Mouse (Mus musculus) liver, embryonic 13.5 days (tissue): ENCODE results near the gene Ccdc134. TPM values are rescaled to one million over a fixed set of nuclear protein-coding genes. Genes with fewer than 3 reads are reported as not detected.
A peak's percentile ranks its signal among the peaks of the same experiment; 100 is the strongest.

Source experiments
- ATAC-seq: fragments of 200-750 bp; cut with Nextera tagmentation; 2 replicates; pipeline ENCODE4 v1.8.0; 2017; ENCODE audit warnings: low read depth, mild to moderate bottlenecking, moderate number of reproducible peaks, moderate library complexity
- DNase-seq: peaks from one replicate; pipeline ENCODE4 v3.0.0; 2022
- H3K27ac ChIP-seq: fragments of 300-500 bp; sonication (generic); 2 replicates; pipeline ENCODE4 v1.5.1; 2015; ENCODE audit warnings: moderate library complexity, mild to moderate bottlenecking, inconsistent platforms
- H3K27me3 ChIP-seq: fragments of 300-500 bp; sonication (generic); 2 replicates; pipeline ENCODE4 v1.6.1; 2015; ENCODE audit warnings: mild to moderate bottlenecking, inconsistent platforms
- H3K36me3 ChIP-seq: fragments of 300-500 bp; sonication (generic); 2 replicates; pipeline ENCODE4 v1.6.1; 2015; ENCODE audit warnings: mild to moderate bottlenecking, inconsistent platforms
- H3K4me1 ChIP-seq: fragments of 300-500 bp; sonication (generic); replicated peaks from 2 replicates; pipeline ENCODE4 v1.6.1; 2015; ENCODE audit warnings: inconsistent platforms
- H3K4me2 ChIP-seq: fragments of 300-500 bp; sonication (generic); 2 replicates; pipeline ENCODE4 v1.6.1; 2015; ENCODE audit warnings: inconsistent platforms, mild to moderate bottlenecking, moderate library complexity
- H3K4me3 ChIP-seq: fragments of 300-500 bp; sonication (generic); replicated peaks from 2 replicates; pipeline ENCODE4 v1.5.1; 2015; ENCODE audit warnings: mild to moderate bottlenecking, inconsistent platforms
- H3K9ac ChIP-seq: fragments of 300-500 bp; sonication (generic); 2 replicates; pipeline ENCODE4 v1.6.1; 2015; ENCODE audit warnings: mild to moderate bottlenecking, inconsistent platforms
- H3K9me3 ChIP-seq: fragments of 300-500 bp; sonication (generic); replicated peaks from 2 replicates; pipeline ENCODE4 v1.6.1; 2016; ENCODE audit warnings: inconsistent platforms
- whole genome bisulfite sequencing: fragments of 180-500 bp; shearing (Covaris S2); methylation state at CpG from one replicate; pipeline ENCODE4 v1.1.7; 2015; ENCODE audit not compliant: insufficient replicate concordance; 5-methylcytosine and 5-hydroxymethylcytosine counted together
- polyA plus RNA-seq: library from polyadenylated mRNA; unstranded; fragments of >200 nt; fragmentation: Nextera tagmentation; extraction: Ambion mirVana; gene quantifications from 2 replicates; pipeline ENCODE4 v1.2.1, GENCODE M21; 2015

Ccdc134 gene
- polyA plus RNA-seq, 1 experiment from 2014 or later: 8.2 TPM

GRCm38 (mm10) chr15:82150042-82150441, 22.3 kb downstream of the Ccdc134 start:
- no peak overlapping the region for H3K4me2 ChIP-seq
- H3K36me3 ChIP-seq: peaks cover 7% of the 10 kb centered on the region
- H3K27me3 ChIP-seq: no peaks in the 10 kb centered on the region
- no peak for DNase-seq
- H3K4me3 ChIP-seq: no peak overlapping the region
- no peaks in the 10 kb centered on the region for H3K9me3 ChIP-seq
- H3K9ac ChIP-seq: no peak overlapping the region
- no peak for ATAC-seq
- no peak overlapping the region; the same call in 1 of the 2 replicates for H3K27ac ChIP-seq
- H3K4me1 ChIP-seq: peaks cover 83% of the 10 kb centered on the region

DNA sequence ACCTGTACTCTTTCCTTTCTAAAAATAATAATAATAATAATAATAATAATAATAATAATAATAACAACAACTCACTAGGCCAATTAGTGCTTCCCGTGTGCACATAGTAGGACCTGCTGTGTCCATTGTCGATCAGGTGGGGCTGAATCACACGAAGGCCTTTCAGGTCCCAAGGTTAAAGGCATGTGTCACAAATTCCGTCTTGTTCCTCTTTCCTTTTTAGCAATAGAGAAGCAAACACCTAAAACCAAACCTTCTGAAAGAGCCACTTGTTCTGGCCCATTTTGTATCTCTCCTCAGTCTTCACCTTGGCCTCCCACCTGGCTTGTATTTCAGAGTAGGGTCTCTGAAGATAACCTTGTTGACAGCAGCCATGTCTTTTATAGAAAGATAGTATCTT, 23.5 kb downstream of the Ccdc134 start:
- no peak overlapping the region for H3K27ac ChIP-seq
- WGBS: 73% methylated on average over 4 of the region's 4 CpGs

DNA sequence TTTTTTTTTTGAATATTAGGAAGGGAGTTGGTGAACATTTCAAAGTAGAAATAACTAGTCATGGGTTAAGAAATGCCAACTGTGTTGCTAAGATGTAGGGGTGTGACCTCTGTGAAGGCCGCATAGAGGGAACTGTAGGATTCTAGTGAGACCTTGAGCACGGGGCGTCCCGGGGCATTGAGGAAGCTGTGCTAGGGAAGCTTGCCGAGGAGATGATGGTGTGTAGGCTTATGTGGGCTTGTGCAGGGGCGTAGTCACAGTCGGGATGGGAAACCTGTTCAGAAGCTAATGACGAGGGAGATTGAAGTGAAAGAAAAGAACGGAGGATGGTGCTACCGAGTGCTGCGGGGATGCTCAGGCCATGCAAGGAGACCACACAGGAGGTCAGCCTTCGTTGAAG, 24.3 kb downstream of the Ccdc134 start:
- DNase-seq (no peak), ATAC-seq (no peak)
- H3K4me2 ChIP-seq: no peak overlapping the region
- H3K4me1 ChIP-seq: peaks cover 86% of the 10 kb centered on the region
- H3K36me3 ChIP-seq: peaks cover 7% of the 10 kb centered on the region
- no peak overlapping the region for H3K4me3 ChIP-seq
- H3K9ac ChIP-seq: no peak overlapping the region
- no peaks in the 10 kb centered on the region for H3K9me3 ChIP-seq
- H3K27me3 ChIP-seq: no peaks in the 10 kb centered on the region
- WGBS: 71% methylated on average over 12 of the region's 12 CpGs
- no peak overlapping the region for H3K27ac ChIP-seq

More for the DNA sequence above, 23.5 kb downstream of the Ccdc134 start:
- Histone ChIP-seq H3K9me3 (no peaks in the 10 kb centered on the region), H3K4me1 (peaks cover 83% of the 10 kb centered on the region), H3K4me2 (no peak overlapping the region), H3K9ac (no peak overlapping the region; the same call in 1 of the 2 replicates), H3K36me3 (peaks cover 7% of the 10 kb centered on the region), H3K27me3 (no peaks in the 10 kb centered on the region), H3K4me3 (no peak overlapping the region)
- no peak for DNase-seq
- no peak for ATAC-seq

- ATAC-seq (no peak), DNase-seq (no peak)
- no peak overlapping the region for H3K27ac ChIP-seq
- H3K4me1 ChIP-seq: peaks cover 89% of the 10 kb centered on the region
- no peak overlapping the region for H3K4me2 ChIP-seq
- H3K9ac ChIP-seq: no peak overlapping the region
- H3K9me3 ChIP-seq: no peaks in the 10 kb centered on the region
- H3K4me3 ChIP-seq: no peak overlapping the region
- no peaks in the 10 kb centered on the region for H3K27me3 ChIP-seq
- WGBS: 80% methylated on average over 7 of the region's 7 CpGs
- H3K36me3 ChIP-seq: peaks cover 10% of the 10 kb centered on the region
Measured at GRCm38 (mm10) chr15:82152435-82152834, 24.7 kb downstream of the Ccdc134 start.

GRCm38 (mm10) chr15:82156298-82156697, 28.6 kb downstream of the Ccdc134 start:
- H3K9ac ChIP-seq: no peak overlapping the region

DNA sequence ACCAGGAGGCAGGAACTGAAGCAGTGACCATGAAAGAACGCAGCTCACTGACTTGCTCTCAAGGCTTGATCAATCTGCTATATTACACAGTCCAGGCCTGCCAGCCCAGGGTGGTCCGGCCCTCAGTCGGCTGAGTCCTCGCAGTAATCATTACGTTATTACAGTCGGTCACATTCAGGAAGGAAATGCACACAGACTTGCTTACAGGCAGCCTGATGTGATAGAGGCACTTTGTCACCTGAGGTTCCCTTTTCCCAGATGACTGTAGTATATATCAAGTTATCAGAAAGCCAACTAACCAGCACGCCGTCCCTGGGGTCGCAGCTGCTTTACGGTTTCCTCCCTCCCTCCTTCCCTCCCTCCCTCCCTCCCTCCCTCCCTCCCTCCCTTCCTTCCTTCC, 29.2 kb downstream of the Ccdc134 start:
- H3K27me3 ChIP-seq: no peaks in the 10 kb centered on the region
- H3K4me1 ChIP-seq: peaks cover 96% of the 10 kb centered on the region
- no peak overlapping the region for H3K9ac ChIP-seq
- DNase-seq (no peak), ATAC-seq (no peak)
- 27% methylated on average over 10 of the region's 10 CpGs for WGBS
- H3K27ac ChIP-seq: peak overlapping the region; percentile 18; the same call in 1 of the 2 replicates
- H3K4me2 ChIP-seq: no peak overlapping the region
- H3K9me3 ChIP-seq: no peaks in the 10 kb centered on the region
- H3K36me3 ChIP-seq: peaks cover 9% of the 10 kb centered on the region; the same call in 1 of the 2 replicates
- H3K4me3 ChIP-seq: no peak overlapping the region

More at GRCm38 (mm10) chr15:82156298-82156697, 28.6 kb downstream of the Ccdc134 start:
- DNase-seq: no peak
- 36% methylated on average over 6 of the region's 6 CpGs for WGBS
- H3K36me3 ChIP-seq: peaks cover 9% of the 10 kb centered on the region; the same call in 1 of the 2 replicates
- H3K4me1 ChIP-seq: peaks cover 94% of the 10 kb centered on the region
- no peak for ATAC-seq
- H3K4me3 ChIP-seq: no peak overlapping the region
- no peaks in the 10 kb centered on the region for H3K27me3 ChIP-seq
- H3K27ac ChIP-seq: peak overlapping the region; percentile 18; the same call in 1 of the 2 replicates
- no peak overlapping the region for H3K4me2 ChIP-seq
- H3K9me3 ChIP-seq: no peaks in the 10 kb centered on the region

DNA sequence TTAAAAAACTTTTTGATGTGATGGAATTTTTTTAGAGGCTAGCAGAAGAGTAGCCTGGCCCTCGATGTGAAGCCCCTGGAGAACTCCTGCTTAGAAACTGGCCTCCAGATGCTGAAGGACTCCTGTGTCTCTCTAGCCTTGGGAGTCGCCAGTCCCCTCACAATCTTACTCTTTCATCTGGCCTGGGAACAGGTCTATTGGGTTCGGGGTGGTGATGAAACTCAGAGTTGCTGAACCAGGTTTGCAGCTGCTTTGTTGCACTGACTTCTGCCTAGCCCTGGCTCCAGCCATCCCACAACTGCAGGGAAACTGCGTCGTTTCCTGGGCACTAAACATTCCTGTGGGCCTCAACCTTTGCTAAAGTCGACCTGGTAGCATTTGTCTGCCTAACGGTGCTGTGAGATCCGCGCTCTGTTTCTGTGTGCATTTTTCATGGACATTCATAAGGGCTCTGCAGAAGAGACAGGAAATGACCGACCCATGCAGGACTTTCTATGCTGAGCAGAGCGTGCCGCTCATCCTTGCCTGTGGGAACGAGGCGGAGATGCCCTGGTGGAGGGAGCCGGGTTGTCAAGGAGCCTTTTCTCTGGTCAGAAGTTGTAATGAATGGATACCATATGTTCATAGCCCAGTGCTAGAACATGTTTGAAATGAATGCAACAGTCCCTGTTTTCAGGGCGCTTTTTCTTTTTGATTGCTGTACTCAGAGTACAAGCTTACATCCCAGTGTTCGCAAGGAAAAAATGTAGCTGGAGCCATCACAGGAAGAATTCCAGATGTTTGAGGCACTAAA, 30.7 kb downstream of the Ccdc134 start:
- Histone ChIP-seq H3K36me3 (peaks cover 9% of the 10 kb centered on the region; the same call in 1 of the 2 replicates), H3K4me2 (no peak overlapping the region), H3K27ac (peak overlapping the region; percentile 39; the same call in 1 of the 2 replicates), H3K9me3 (no peaks in the 10 kb centered on the region), H3K4me3 (no peak overlapping the region), H3K27me3 (no peaks in the 10 kb centered on the region), H3K4me1 (peaks cover 97% of the 10 kb centered on the region), H3K9ac (peak overlapping the region; percentile 27; the same call in 1 of the 2 replicates)
- ATAC-seq: no peak
- no peak for DNase-seq
- 67% methylated on average over 17 of the region's 17 CpGs for WGBS

GRCm38 (mm10) chr15:82159471-82159870, 31.7 kb downstream of the Ccdc134 start:
- H3K9me3 ChIP-seq: no peaks in the 10 kb centered on the region
- no peak overlapping the region for H3K4me3 ChIP-seq
- ATAC-seq: no peak
- H3K9ac ChIP-seq: no peak overlapping the region
- no peak for DNase-seq
- H3K27ac ChIP-seq: peak overlapping the region; percentile 39; the same call in 1 of the 2 replicates
- peaks cover 98% of the 10 kb centered on the region for H3K4me1 ChIP-seq
- H3K4me2 ChIP-seq: no peak overlapping the region
- peaks cover 9% of the 10 kb centered on the region; the same call in 1 of the 2 replicates for H3K36me3 ChIP-seq
- WGBS: 83% methylated on average over 9 of the region's 9 CpGs
- no peaks in the 10 kb centered on the region for H3K27me3 ChIP-seq

DNA sequence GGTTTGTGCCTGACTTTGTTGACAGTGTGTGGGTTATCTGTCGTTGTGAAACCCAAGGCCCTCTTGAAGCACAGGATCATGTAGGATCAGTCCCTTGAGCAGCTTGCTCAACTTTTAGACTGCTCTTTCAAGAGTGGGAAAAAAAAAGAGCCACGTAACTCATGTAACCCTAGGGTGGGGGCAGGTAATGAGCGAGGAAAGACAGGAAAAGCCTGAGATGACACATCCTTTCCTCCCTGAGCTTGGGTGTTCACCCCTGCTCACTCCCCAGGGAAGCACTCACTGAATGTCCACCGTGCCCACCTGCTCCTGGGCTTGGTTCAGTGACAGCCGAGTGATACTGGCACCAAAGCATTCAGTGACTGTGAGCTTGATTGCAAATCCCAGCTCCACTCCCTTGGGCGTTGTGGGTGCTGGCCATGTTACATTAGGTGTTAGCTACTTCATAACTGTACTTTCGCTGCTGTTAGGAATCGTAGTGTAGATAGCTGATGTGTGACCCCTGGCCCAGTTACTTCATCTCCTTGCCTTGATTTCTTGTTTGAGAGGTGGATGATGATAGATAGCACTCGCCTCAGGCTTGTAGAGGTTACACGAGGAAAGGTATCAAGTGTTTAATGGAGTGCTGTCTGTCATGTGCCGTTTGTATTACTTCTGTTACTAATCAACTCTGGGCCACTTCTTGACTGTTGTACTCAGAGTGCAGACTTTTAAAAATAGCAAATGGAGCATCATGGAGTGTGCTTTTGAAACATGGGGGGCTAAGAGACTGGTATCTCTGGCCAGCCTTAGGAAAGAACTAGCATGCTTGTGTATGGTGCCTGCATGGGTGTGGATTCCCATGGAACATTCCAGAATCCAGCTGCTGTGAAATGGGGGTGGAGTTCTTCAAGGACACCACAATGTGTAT, 33.3 kb downstream of the Ccdc134 start:
- DNase-seq (no peak), ATAC-seq (no peak)
- Histone ChIP-seq H3K4me1 (peaks cover 99% of the 10 kb centered on the region), H3K4me3 (no peak overlapping the region), H3K9ac (0 out of 2 replicates have a peak overlapping the region, but pooled peaks have one; percentile 22), H3K27me3 (no peaks in the 10 kb centered on the region), H3K27ac (peak overlapping the region; percentile 60), H3K9me3 (no peaks in the 10 kb centered on the region), H3K4me2 (no peak overlapping the region), H3K36me3 (peaks cover 9% of the 10 kb centered on the region; the same call in 1 of the 2 replicates)
- WGBS: 63% methylated on average over 11 of the region's 11 CpGs

DNA sequence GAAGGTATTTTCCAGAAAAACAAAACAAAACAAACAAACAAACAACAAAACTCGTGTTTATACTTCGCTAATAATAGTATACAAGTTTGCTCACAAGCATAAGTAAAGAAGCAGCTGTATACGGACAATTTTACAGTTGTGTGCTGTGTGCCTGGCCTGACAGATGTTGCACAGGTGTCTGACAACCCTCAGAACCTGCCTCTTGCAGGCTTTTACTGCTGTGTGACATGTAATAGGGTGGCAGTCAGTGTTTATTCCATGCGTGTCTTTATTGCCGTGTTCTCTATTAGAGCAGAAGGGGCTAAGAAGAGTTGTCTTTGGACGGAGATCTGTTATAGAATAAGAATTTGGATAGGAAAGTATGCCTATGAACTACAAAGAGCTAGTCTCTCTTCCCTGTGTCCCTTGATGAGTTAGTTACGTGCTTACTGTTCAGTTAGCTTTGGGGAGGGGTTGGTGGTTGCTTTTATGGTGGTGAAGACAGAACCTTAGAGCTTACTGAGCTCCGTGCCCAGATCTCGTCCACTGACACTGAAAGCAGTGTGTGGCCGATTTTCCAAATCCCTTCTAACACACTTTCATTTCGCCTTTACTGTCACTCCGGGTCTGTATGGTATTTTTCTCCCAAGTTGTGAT, 34.4 kb downstream of the Ccdc134 start:
- 84% methylated on average over 12 of the region's 12 CpGs for WGBS
- Histone ChIP-seq H3K4me3 (no peak overlapping the region), H3K27ac (peak overlapping the region; percentile 40; the same call in 1 of the 2 replicates), H3K27me3 (no peaks in the 10 kb centered on the region), H3K9me3 (no peaks in the 10 kb centered on the region), H3K36me3 (peaks cover 9% of the 10 kb centered on the region; the same call in 1 of the 2 replicates), H3K4me2 (no peak overlapping the region), H3K9ac (peak overlapping the region; percentile 40; the same call in 1 of the 2 replicates), H3K4me1 (peaks cover 99% of the 10 kb centered on the region)
- ATAC-seq (no peak), DNase-seq (no peak)
